In the genomic region with DNA sequence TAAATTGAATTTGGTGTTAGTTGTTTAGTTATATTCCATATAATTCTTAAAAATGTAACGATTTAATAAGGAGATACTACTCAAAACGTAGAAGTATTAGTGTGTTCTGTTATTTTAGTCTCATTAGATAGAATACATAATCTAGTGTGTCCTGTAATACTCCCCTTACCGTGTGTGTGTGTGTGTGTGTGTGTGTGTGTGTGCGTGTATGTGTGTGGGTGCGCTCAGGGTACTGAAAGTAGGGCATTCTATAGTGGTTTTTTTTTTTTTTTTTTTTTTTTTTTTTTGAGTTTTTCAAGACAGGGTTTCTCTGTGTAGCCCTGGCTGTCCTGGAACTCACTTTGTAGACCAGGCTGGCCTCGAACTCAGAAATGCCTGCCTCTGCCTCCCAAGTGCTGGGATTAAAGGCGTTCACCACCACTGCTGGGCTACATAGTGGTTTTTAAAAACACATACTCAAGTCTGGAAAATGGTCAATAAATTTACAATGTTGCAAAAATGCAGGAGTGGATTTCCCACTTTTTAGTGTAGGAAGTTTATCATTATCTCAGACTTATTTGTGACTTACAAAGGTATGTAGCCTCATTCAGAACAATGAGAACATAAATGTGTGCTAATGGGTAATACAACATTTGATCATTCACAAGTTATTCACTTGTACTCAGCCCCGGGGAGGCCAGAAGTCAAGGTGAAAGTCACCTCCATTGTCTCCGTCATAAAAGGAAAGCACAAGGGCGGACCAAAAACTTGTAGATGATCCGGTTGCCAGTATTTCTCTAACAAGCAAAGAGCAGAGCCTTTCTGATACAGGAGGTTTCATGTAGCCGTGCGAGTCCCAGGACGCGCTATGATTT, we compare ENCODE assay signal across 8 mouse cellular contexts. TPM values are rescaled to one million over a fixed set of nuclear protein-coding genes. Genes with fewer than 3 reads are reported as not detected.
DNase-seq lines count a peak whose midpoint lies in the region; ATAC-seq and TF ChIP-seq lines count a peak whose summit lies in the region.

No protein-coding gene starts in this region.

- H3K4me2 ChIP-seq in kidney, embryonic 14.5 days (replicated peaks; ENCODE audit: low read depth, low read length): peak overlapping the region; percentile 86
- H3K4me2 ChIP-seq in heart, postnatal 0 days (ENCODE audit: low read depth, low read length): peak overlapping the region; percentile 99
- peak overlapping the region; percentile 83 for H3K4me2 ChIP-seq in midbrain, embryonic 11.5 days

- no peaks in the 10 kb centered on the region for H3K27me3 ChIP-seq in kidney, embryonic 14.5 days (ENCODE audit: control insufficient read depth, insufficient read depth, low read length)
- H3K27me3 ChIP-seq in heart, postnatal 0 days (ENCODE audit: control insufficient read depth, insufficient read depth, low read length): no peaks in the 10 kb centered on the region
- peaks cover 2% of the 10 kb centered on the region; the same call in 1 of the 2 replicates for H3K27me3 ChIP-seq in midbrain, embryonic 11.5 days (ENCODE audit: control insufficient read depth, insufficient read depth, low read length)

- no peak for TF ChIP-seq CTCF in heart, postnatal 0 days (IDR thresholded peaks at IDR 0.05; ENCODE audit: low read depth)

- H3K36me3 ChIP-seq in kidney, embryonic 14.5 days (ENCODE audit: control insufficient read depth, insufficient read depth, low read length): 0 out of 2 replicates have a peak, but pooled peaks cover 1% of the 10 kb centered on the region
- no peaks in the 10 kb centered on the region for H3K36me3 ChIP-seq in heart, postnatal 0 days (replicated peaks; ENCODE audit: control insufficient read depth, insufficient read depth, low read length)
- H3K36me3 ChIP-seq in midbrain, embryonic 11.5 days (ENCODE audit: control insufficient read depth, insufficient read depth, low read length): no peaks in the 10 kb centered on the region

- H3K27ac ChIP-seq in kidney, embryonic 14.5 days (ENCODE audit: low read depth, low read length): no peak overlapping the region
- H3K27ac ChIP-seq in heart, postnatal 0 days (ENCODE audit: low read depth): no peak overlapping the region
- H3K27ac ChIP-seq in midbrain, embryonic 11.5 days (ENCODE audit: low read depth, low read length): no peak overlapping the region

- ATAC-seq in kidney, embryonic 14.5 days (ENCODE audit: low FRiP score, low TSS enrichment): no peak
- ATAC-seq in heart, postnatal 0 days (ENCODE audit: insufficient read depth, low read depth): no peak
- ATAC-seq in midbrain, embryonic 11.5 days (ENCODE audit: low FRiP score): no peak

- no peak for TF ChIP-seq EP300 in heart, postnatal 0 days (IDR thresholded peaks at IDR 0.05; ENCODE audit: low read depth)

- H3K9ac ChIP-seq in kidney, embryonic 14.5 days (ENCODE audit: low read depth, low read length): no peak overlapping the region
- H3K9ac ChIP-seq in heart, postnatal 0 days (replicated peaks; ENCODE audit: low read depth, low read length): no peak overlapping the region
- H3K9ac ChIP-seq in midbrain, embryonic 11.5 days (ENCODE audit: low read length): peak overlapping the region; percentile 85; the same call in 1 of the 2 replicates

- 61% methylated on average over 15 of the region's 15 CpGs for WGBS in kidney, embryonic 14.5 days
- WGBS in heart, postnatal 0 days: 63% methylated on average over 15 of the region's 15 CpGs
- WGBS in midbrain, embryonic 11.5 days: 58% methylated on average over 15 of the region's 15 CpGs

- H3K9me3 ChIP-seq in kidney, embryonic 14.5 days (ENCODE audit: control insufficient read depth, low read length): no peaks in the 10 kb centered on the region
- H3K9me3 ChIP-seq in heart, postnatal 0 days (replicated peaks; ENCODE audit: control insufficient read depth, low read length): no peaks in the 10 kb centered on the region
- no peaks in the 10 kb centered on the region for H3K9me3 ChIP-seq in midbrain, embryonic 11.5 days (ENCODE audit: control insufficient read depth, low read length)

- no peak for DNase-seq in kidney, postnatal 36 days
- peak; percentile 73 for DNase-seq in ZHBTc4 (ENCODE audit: low read depth, low spot score)
- DNase-seq in heart, postnatal 0 days (ENCODE audit: low spot score): no peak
- DNase-seq in midbrain, embryonic 11.5 days (ENCODE audit: low spot score, missing footprints): peak; percentile 85
- no peak for DNase-seq in layer of hippocampus, adult 9-10 months (ENCODE audit: low spot score)
- no peak for DNase-seq in gastrocnemius, postnatal 4 days (ENCODE audit: low spot score in 2 of 2)
- no peak for DNase-seq in ovary, postnatal 14 days (ENCODE audit: low spot score)

- H3K4me1 ChIP-seq in kidney, embryonic 14.5 days (ENCODE audit: control insufficient read depth, insufficient read depth, low read length): peaks cover 27% of the 10 kb centered on the region
- H3K4me1 ChIP-seq in heart, postnatal 0 days (ENCODE audit: control insufficient read depth, insufficient read depth): peaks cover 22% of the 10 kb centered on the region; the same call in 1 of the 2 replicates
- peaks cover 17% of the 10 kb centered on the region for H3K4me1 ChIP-seq in midbrain, embryonic 11.5 days (ENCODE audit: control insufficient read depth, insufficient read depth, low read length)

- H3K4me3 ChIP-seq in kidney, embryonic 14.5 days (ENCODE audit: low read length): peak overlapping the region; percentile 86; the same call in 1 of the 2 replicates
- peak overlapping the region; percentile 93; the same call in 1 of the 2 replicates for H3K4me3 ChIP-seq in heart, postnatal 0 days (ENCODE audit: low read depth, low read length)
- peak overlapping the region; percentile 84; the same call in 1 of the 2 replicates for H3K4me3 ChIP-seq in midbrain, embryonic 11.5 days (ENCODE audit: low read depth, low read length)

RNA-seq across cellular contexts. Expression of a gene that starts 1.4 kb away (rescaled TPM):
- 19.7 and 33.1 TPM in 2 replicates for polyA plus RNA-seq in kidney, embryonic 14.5 days (2014; fragmentation: Nextera tagmentation; extraction: Ambion mirVana)
- 20.6 and 22.0 TPM in 2 replicates for total RNA-seq in heart, postnatal 0 days (2014; rRNA removed; ENCODE audit: low replicate concordance)
- polyA plus RNA-seq in heart, postnatal 0 days (2015; fragmentation: Nextera tagmentation; extraction: Ambion mirVana): 7.0 and 7.4 TPM in 2 replicates
- 30.7 and 32.3 TPM in 2 replicates for polyA plus RNA-seq in midbrain, embryonic 11.5 days (2014; fragmentation: Nextera tagmentation; extraction: Ambion mirVana)
- 10 to 100 TPM; 21.3 to 23.1 TPM for total RNA-seq in gastrocnemius, postnatal 4 days (2021)

Comparison
In these comparisons a context has a peak if more than half of its experiments do, and no peak if none do; other contexts are left out.
1. DNase-seq: peak in ZHBTc4 (single experiment) and midbrain, embryonic 11.5 days (single experiment); none in kidney, postnatal 36 days (0 of 2), heart, postnatal 0 days (single experiment), layer of hippocampus, adult 9-10 months (single experiment), gastrocnemius, postnatal 4 days (0 of 2) and ovary, postnatal 14 days (single experiment).
2. Peak in every context shown above with its lines, with median percentiles within 50 percentile points of each other: H3K4me2 ChIP-seq and H3K4me3 ChIP-seq.